Mouse (Mus musculus) kidney, postnatal 36 days (tissue): ENCODE results near the gene Zfp53.
"Not testable (repeated sequence)": the region's sequence is repeated elsewhere in the genome, so short reads cannot be mapped to it uniquely, and the experiment has no call there.

Source experiments
- DNase-seq, 2 experiments: peaks; one replicate each; pipeline ENCODE4 v3.0.0; 2021 to 2022; ENCODE audit warnings: mixed read lengths in 2 of 2

Zfp53 gene

DNA sequence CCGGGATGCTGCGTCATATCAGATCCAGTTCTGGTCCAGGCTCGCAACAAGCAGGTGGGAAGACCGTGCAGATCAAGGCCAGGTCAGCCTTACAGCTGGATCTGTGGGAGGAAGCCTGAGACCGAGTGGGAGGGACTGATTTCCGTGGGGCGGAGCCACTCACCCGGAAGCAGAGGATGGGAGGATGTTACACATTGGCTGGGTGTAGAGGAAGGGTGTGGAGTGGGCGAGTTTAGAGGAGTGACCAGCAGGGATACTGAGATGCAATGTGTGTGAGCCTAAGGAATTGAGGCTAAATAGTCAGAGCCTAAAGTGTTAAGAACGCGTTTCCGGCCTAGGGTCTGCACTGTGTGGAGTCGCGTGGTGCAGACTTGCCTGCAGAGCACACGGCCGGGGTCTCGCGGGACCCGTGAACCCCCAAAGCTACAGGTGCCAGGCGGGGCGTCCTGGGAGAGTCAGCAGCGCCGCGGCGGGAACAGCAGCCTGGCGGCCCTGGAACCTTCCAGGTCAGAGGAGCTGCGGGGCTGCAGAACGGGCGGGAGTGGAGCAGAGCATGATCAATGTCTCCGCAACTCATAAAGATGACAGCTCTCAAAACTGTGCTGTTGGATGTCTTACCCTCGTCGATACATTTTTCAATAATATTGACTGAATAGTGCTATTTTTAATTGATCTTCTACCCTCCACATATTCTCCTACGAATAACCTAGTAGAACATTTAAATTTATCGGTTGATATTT lies at the start of gene Zfp53:
TSS of gene Zfp53 (plus strand) at position 239 of the 740 bp plus-strand sequence.
- DNase-seq: peak; percentile 92 to 93

DNA sequence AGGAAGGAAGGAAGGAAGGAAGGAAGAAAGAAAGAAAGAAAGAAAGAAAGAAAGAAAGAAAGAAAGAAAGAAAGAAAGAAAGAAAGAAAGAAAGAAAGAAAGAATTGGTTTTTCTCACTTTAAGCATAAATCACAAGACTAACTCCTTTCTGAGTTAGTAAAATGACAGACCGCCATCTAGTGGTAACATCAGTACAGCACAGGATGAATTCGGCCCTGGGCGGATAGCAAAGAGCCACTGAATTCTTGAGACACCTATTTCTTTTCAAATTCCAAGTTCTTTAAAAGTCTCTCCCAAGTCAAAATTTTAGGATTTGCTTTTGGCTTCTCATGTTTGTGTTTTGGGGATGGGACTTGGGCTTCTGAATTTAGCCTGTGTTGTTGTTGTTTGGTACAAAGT lies 39.1 kb upstream of the Zfp53 start:
- peak; percentile 78 to 84 for DNase-seq

DNA sequence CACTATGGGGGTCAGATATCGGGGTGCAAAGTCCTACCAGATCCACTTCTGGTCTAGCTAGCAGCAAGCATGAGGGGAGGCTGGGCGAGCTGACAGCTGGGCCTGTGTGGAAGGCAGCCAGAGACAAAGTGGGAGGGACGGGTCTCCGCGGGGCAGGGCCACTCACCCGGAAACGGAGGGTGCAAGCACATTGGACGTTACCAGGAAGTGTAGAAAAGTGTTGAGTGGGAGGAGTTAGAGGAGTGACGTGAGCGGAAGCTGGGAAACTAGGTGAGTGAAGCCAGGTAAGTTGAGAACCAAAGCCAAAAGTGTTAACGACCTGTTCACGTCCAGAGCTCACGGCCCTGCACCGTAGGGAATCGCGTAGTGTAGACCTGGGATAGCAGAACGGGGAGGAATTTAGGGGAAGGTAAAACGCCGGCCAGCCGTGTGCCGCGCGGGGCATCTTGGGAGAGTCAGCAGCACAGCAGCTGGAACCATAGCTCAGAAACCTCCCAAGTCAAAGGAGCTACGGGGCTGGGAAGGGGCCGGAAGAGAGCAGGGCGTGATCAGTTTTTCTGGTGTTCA lies 38.6 kb upstream of the Zfp53 start, which contains the start of gene Zfp51:
TSS of gene Zfp51 (plus strand) at position 237 of the 567 bp plus-strand sequence.
- DNase-seq: peak; percentile 95 to 97

DNA sequence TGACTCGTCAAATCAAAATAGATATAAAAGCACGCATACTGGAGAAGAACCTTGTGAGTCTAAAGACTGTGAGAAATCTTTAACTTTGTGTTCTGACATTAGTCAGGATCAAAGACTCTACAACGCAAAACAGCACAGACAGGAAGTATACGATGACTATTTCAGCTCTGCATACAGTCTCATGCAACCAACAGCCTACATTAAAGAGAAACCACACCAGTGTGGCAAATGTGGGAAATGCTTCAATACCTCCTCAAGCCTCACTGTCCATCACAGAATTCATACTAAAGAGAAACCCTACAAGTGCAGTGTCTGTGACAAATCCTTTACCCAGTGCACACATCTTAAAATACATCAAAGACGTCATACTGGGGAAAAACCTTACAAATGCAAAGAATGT lies 25.2 kb upstream of the Zfp53 start:
- no peak for DNase-seq

DNA sequence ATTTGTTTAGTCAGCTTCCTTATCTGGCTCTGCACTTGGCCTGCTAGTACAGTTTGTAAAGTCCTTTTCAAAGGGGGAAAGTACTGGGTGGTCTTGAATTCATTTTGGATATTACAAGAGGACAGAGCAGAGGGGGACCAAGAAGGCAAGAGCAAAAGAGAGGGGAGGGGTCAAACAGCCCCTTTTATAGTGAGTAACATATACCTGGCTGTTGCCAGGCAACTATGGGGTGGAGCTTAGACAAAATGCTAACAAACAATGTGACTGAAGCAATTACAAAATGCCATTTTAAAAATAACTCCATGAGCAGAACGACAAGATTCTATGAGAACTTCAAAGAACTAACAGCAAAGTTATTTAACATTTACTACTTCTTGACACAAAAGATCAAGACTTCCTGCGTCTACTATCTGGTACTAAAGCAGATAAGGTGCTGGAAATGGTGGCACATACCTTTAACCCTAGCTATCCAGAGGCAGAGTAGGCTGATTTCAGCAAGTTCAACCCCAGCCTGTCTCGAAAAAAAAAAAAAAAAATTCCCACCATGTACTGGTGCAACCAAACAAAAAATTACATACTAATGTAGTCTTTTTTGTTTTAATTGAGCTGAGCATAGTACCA lies 16.7 kb upstream of the Zfp53 start:
- DNase-seq: no peak

DNA sequence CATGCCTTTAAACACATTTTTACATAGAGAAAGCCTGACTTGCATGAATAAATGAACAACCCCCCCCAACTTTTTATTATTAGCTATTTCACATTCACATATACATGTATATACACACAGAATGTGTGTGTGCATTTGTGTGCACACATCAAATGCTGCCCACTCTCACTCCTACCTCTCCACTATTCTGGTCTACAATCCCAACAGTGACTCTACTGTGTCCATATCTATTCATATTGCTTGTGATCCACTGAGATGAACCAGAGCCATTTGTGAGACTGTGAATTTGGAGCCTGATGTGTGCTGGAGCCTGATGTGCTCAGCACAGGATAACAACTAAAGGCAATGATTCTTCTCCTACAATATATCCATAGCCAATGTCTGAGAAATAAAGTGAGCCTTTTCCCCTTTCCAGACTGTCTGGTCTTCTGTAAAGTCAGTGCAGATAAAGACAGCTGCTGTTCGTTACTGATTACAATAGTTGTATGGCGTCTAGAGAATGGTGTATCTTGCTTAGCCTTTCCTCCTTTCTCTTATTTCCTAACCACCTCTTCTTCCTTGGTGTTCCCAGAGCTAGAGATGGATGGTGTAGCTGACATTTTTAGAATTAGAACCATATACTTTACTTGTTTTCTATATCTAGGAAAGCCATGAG lies 16.0 kb upstream of the Zfp53 start:
- no peak for DNase-seq

DNA sequence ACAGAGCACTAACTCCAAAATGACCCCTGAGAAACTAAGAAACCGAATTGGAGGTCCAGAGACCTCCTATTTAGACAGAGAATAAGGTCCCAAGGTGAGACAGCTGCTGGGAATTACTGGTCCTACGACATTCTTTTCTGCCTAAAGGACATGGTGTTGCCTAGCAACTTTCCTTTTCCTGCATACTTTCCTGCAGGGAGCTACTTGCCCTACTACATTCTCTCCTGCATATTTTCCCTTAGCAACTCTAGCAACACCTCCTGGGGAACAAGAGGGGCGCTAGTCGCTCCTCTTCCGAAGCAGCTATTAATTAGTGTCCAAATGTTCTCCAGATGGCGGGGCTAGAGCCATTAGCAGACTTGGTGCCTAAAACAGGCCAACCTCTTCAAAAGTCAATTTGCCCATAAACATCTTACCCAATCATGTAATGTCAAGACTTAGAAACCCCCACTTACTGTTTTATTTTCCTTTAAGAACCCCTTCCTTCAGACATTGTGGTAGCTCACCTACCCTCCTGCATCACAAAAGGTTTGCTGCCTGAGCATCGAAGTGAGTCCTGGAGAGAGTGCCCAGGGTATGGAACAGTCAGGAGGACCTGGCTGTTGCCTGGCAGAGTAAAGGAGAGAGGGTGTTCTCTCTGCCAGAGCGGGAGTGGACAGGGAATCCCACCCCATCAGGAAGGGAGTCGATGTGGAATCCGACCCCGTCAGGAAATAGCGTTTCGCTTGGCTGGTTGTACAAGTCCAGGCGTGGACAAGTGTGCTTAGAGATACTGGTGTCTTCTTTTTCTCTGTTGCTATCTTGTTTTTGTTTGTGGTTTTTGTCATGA lies 15.2 kb upstream of the Zfp53 start:
- peak; percentile 31 to 71 for DNase-seq

DNA sequence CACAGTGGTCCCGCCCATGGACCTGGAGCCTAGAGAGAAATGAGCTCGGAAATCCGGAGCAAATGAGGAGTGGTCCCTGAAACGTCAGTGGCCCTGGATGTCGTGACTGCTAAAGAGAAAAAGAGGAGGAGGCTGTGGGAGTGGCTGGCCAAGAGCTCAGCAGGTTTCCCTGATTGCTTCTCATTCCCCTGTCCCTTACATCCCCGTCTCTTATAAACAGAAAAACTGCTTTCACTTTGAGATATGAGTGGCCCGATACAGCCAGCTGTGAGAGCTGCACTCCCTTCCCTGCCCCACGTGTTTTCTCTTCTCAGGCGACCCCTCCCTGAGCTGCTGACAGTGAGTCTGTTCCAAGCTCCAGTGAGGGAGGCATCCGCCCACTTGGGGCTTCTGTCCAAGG lies 14.1 kb upstream of the Zfp53 start:
- DNase-seq: not testable (repeated sequence)

DNA sequence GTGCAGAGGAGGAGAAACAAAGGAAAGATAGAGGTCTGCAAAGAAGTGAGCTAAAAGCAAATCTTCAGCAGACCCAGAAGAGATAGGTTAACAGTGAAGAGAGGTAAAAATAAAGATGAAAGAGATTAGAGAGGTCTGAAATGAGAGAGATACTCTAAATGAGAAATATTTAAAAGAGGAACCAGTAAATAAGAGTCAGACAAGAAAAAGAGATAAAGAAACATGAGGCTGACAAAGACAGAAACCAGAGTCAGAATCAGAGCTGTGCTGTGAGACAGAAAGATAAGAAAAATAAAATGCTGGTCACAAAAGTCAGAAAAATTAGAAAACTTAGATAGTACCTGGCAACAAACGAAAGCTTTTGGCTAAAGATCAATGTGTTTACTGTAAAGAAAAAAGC lies 13.5 kb upstream of the Zfp53 start:
- DNase-seq: not testable (repeated sequence)

DNA sequence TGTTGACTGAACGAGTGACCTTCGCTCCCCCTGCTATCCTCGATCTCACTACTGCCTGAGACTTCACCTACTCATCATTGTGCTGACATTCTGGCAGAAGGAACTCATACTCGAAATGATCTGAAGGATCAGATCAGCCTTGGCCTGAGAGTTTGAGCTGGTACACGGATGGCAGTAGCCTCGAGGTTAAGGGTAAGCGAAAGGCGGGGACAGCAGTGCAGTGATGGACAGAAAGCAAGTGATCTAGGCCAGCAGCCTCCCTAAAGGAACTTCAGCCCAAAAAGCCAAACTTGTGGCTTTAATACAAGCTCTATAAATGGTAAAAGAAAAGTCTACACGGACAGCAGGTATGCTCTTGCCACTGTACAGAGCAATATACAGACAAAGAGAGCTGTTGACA lies 12.4 kb upstream of the Zfp53 start:
- not testable (repeated sequence) for DNase-seq

DNA sequence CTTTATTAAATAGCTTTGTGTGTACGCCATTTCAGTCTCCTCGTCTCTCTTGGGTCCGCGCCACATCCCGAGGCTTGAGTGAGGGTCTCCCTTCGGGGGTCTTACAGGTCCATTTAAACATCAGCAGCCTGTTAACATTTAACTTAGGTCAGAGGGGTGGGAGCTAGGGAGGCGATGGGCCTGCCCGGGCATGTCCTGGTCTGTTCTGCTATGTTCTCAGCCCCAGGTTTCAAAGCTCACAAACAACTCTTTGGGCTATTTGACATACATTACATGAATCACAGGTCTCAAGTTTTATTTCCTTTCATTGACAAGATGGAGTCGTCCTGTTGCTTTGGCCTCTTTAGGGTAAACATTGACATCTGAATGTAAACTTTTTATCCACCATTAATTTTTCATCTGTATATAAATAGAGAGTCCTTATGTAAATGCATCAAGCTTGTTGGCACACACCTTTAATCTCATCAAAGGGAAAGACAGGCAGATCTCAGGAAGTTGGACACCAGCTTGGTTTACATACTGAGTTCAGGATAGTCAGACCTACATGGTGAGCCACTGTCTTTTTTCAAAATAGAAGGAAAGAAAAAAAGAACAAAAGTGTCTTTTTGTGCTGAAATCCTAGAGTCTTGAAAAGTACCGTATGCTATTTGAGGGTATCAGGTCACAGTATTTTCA lies 10.6 kb upstream of the Zfp53 start:
- not testable (repeated sequence) for DNase-seq

DNA sequence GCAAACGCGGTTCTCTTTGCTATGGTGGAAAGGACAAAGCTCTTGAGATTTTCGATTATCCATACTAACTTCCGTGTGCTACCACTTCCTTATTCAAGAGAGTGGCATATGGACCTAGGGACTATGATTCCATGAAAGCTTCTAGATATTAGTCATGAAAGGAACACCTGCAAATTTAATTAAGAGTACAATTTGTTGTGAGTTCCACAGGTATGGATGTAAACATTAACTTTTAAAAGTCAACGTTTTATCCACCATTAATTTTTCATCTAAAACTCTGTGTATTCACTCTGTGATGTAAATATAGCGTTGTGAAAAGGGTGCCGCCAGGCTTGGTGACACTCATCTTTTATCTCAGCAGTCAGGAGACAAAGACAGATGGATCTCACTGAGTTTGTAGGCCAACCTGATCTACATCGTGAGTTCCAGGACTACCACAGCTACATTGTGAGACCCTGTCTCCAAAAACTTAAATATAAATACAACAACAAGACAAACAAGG lies 753 bp downstream of the Zfp53 start:
- DNase-seq: no peak

DNA sequence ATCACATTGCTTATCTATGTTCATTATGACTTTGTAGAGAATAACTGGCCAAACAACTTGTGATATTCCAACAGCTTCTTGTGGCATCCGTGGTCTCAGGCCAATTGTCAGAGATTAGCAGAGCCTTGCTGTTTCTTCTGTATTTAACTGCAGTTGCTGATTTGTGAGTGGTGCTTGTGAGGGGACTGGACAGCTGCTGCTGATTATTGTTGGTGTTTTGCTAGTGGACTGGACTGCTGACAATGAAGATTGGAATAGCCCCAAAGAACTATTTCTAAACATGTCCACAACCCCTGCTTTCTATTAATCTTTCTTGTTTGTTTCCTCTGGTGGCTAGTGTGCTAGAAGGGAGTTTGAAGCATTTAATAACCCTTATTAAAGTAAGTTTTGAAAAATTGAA lies 12.6 kb downstream of the Zfp53 start:
- DNase-seq: no peak

DNA sequence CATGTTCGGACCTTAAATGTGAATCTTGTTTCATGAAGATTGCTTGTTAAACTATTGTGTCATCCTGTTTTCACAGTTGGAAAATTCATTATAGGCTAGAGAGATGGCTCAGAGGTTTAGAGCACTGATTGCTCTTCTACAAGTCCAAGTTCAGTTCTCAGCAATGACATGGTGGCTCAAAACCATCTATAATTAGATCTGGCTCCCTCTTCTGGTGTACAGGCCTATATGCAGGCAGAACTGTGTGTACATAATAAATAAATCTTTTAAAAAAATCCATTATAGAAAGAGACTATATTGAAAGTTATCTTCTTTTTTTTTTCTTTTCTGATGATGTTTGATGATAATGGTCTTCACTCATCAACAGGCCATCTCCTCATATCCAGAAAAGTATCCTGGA lies 15.7 kb downstream of the Zfp53 start:
- DNase-seq: no peak

DNA sequence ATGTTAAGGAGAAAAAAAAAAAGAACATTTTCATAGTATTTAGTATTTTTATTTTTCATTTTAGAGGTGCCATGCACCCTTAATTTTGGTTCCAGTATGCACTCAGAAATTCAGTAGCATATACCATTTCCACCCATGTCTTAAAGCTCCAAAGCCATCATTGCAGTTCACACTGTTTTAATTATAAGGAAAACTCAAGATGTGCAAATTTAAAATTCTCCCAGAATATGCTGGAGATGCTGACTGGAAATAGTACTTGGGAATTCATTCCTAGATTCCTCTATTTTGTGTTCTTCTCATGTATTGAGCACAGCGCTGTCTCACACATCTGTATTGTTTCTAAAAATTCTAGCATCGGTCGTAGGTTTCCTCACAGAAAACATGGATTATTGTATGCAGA lies 17.5 kb downstream of the Zfp53 start:
- no peak for DNase-seq

DNA sequence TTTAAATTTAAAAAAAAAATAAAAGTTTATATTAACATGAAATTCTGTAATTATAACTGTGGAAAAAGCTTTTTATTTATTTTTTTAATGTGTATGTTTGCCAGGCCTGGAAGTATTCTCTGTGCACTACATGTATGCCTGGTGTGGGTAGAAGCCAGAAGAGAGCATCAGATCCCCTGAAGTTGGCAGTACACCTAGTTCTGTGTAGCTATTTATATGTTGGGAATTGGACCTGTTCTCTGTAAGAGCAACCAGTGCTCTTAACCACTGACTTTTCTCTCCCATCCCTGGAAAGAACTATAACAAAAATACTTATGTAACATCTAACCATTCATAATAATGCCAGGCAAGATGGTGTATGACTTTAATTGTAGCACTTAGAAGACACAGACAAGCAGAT lies 21.0 kb downstream of the Zfp53 start:
- no peak for DNase-seq

DNA sequence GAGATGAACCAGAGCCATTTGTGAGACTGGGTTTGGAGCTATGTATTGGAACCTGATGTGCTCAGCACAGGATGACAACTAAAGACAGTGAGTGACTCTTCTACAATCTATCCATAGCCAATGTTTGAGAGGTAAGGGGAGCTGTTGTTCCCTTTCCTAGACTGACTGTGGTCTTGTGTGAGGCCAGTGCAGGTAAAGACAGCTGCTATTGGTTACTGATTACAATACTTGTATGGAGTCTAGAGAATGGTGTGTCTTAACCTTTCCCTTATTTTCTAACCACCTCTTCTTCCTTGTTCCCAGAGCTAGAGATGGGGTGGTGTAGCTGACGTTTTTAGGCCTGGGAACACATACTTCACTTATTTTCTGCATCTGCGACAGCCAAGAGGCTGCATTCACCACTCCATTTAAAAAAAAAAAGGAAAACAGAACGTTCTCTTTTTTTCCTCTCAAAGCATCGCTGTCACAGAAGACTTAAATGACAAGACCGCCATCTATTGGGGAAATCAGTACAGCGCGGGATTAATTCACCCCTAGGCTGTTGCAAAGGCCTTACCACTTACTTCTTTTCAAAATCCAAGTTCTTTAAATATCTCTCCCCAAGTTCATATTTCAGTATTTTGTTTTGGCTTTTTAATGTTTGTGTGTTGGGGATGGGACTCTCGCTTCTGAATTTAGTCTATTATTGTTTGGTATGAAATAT lies 26.8 kb downstream of the Zfp53 start:
- peak; percentile 78 to 81 for DNase-seq

DNA sequence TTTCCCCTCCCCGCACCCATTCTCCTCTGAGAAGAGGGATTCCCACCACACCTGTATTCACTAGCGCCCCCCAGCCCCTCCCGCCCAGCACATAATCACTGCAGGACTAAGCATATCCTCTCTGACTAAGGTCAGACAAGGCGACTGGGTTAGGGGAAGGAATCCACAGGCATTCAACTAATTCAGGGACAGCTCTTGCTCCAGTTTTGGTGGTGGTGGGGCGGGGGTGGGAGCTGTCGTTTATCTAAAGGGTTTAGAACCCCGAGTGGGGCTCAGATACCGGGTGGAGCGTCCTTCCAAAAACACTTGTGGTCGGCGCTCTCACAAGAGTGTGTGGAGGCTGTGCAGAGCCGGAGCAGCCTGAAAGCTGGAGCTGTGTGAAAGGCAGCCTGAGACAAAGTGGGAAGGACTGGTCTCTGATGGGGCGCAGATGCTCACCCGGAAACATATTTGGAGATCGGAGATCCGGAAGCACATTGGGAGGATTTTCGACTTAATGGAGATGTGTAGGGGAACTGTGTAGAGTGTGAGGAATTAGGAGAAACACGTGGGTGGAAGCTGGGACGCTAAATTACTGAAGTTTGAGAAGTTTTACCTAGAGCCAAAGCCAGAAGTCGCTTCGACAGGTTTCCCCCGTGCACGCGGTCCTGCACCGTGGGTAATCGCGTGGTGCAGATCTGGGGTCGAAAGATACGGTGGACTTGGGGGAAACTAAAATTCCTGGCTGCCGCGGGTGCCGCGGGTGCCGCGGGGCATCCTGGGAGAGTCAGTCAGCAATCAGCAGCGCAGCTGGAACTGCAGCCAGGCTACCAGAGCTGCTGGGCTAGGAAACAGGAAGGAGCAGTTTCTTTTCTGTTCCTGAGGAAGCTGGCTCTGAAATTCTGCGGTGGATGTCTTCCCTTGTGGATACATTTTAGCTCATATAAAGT lies 27.7 kb downstream of the Zfp53 start:
- peak; percentile 76 to 86 for DNase-seq

DNA sequence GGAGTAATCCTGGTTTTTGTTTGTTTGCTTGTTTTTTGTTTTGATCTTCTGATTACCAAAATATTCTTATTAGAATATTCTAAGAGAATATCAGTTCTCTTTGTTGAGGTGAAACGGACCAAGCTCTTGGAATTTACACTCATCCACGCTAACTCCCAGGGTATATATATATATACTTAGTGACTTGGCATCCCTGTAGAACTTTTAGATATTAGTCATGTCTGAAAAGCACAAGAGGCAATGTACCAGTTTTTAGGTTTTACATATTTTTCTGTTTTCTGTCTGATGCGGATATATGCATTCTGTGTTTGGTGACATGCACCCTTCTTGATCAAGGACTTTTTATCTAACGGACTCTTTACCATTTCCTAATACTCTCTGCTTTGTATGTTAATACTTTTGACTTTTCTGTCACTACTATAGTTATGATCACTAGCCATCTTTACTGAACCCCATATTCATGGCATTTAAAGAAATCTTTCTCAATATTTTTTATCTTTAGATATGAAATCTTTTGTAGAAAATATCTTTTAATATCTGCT lies 28.4 kb downstream of the Zfp53 start:
- DNase-seq: no peak

DNA sequence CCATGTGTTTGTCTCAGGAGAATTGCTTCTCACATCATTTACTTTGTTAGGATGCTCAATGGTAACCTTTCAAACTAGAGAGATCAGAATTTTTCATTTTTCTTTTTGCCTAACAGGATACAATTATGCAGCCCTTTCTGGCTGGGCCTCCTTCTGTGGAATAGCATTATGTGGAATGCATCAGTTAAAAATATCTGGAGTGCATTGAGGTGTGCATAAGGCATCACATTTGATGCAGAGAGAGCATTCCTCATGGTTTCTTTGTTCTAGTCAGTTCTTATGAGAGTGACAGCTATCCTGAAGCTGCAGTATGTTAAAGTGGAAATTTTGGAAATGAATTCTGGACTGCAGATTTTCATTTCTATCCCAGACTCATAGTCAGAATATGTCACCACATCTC lies 37.5 kb downstream of the Zfp53 start:
- no peak for DNase-seq
